Mouse (Mus musculus) E14TG2a.4 (cell line): ENCODE results near the gene B9d1.

Source experiments
- CTCF ChIP-seq: conservative IDR thresholded peaks from 2 replicates; pipeline ENCODE4 v1.5.1; 2014; ENCODE audit warnings: low read length
- NANOG ChIP-seq: IDR thresholded peaks from 2 replicates; pipeline ENCODE4 v1.6.1; 2014; ENCODE audit warnings: borderline replicate concordance, low read length, mixed read lengths
- POU5F1 ChIP-seq: IDR thresholded peaks from 2 replicates; pipeline ENCODE4 v1.6.1; 2014; ENCODE audit warnings: low read length, borderline replicate concordance

DNA sequence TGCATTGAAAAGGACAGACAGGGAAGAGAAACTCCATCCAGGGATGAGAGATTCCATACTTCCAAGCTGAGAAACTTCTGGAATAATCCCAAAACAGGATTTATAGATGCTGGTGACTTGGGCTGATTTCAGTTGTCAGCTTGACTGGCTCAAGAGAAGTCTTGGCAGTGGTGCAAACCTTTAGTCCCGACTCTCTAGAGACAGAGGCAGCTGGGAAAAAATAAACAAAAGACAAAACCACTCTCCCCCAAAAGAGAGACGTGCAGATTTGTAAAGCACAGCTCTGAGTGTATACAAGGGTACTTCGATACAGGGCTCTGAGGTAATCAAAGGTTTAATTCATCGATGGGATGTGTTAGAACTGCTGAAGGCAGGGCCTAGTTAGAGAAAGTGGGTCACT lies 39.5 kb upstream of the B9d1 start:
- TF ChIP-seq CTCF (no peak), NANOG (no peak), POU5F1 (no peak)
